Mouse (Mus musculus) ovary, postnatal 14 days (tissue): ENCODE data around the gene Col6a3.

Experiments
- DNase-seq: peaks from one replicate; pipeline ENCODE4 v3.0.0; 2022; ENCODE audit warnings: low spot score

The Col6a3 gene

DNA sequence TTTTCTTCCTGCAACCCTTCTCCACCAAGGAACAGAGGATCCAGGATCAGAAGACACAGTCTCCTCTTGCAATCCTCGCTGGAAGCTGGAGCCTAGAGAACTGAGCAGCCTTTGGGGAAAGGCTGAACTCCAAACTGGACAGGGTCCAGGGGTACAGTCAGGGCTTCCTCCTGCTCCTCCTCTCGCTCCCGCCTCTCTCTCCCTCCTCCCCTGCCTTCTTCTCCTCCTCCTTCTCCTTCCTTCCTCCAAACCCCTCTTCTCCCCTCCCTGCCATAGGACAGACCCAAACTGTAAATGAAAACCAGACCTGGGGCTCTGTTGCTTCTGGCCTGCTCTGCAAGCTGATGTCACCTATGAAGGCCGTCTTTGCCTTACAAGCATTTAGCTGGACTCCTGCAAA, at the start of gene Col6a3:
Gene Col6a3, minus strand, starts transcription at position 136 of the 400 bp plus-strand sequence.
- peak; percentile 62 for DNase-seq

DNA sequence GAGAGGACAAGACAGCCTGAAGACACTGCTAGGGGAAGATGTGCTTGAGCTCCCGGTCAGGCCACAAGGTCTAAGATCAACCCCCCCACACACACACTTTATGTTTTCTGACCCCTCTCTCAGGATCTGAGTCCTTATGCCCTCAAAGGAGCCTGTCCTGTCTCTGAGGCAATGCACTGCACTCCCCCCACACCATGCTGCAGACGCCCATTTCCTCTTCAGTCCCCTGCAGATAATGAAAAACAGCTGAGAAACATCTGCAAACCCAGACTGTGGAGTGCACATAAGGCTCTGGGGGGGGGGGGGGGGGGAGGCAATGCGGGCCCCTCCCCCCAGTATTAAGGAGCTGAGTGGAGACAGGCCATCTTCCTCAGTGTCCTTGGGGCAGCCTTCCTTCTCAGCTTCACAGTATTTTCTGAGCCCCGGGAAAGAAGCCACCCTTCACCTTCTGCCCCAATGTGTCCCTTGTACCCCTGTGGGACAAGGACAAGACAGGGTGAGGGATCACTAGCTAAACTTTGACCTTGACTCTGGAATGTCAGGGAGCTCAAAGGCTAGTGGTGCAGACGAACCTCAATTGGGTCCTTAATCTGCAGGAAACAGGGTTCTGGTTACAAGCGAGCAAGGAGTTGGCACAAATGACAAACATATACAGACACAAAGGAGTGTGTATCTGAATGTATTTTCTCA, 42.1 kb upstream of the Col6a3 start:
- no peak for DNase-seq

DNA sequence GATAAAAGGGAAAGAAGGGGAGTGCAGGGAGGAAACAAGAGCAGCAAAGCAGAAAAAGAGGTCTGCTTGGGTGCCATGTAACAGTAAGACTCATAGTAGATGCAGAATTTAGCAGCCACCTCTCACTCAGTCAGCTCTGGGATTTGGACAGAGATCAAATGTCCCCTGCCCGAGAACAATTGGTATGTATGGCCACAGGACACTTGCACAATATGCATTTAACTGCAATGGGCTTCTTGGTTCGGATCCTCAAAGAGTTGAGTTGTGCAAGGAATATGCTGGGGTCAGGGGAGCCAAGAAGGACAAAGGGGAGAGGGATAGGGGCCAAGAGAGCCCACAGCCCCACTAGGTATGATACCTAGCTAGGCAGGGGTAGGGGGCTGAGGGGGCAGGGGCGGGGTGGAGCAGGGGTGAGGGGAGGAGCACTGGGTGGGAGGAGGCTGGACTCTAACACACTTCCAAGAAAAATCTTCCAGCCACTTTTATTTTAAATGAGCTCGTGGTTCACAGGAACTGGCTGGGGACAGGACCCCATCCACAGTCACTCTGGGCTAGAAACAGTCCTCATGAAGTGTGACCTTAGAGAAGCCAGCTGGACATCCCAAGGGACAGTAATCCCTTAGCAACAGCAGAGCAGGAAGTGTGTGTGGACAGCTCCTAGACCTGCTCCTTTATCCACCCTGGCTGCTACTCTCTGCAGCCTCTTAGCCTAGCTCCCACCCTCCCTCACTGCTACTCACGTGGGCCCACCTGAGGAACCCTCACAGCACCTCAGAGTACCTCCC, 32.9 kb upstream of the Col6a3 start:
- no peak for DNase-seq

DNA sequence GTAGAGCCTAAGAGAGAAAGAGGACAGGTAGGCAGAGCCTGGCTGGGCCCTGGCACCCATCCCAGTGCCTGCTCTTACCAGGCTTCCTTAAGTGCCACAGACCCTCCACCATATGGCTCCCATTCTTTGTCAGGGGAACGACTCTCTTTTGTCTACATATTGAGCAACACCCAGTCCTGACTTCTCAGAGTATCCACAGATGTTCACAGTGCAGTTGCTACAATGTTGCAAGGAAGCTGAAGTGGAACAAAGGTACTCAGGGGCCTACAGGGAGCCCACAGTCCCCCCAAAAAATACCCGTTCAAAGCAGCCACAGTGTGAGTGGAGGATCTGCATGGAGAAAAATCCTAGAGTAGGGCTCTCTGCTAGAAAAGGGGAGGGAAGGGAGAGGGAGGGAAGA, 32.2 kb upstream of the Col6a3 start:
- no peak for DNase-seq

DNA sequence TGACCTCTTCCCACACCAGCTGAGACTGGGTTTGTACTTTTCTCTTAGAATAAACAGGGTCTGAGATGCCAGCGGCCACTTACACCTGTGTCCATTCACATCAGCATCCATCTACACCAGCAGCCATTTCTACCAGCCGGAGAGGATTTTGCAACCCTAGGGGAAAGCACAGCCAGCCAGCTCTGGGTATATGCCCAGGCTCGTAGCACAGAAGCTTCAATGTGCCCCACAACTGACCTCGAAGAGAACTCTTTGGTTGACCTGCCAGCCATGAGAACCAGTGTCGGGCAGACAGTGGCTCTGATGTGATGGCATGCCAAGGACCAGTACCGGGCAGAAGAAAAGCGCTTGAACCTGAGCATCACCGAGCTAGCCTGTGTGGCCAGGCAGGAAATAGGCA, 31.6 kb upstream of the Col6a3 start:
- no peak for DNase-seq

DNA sequence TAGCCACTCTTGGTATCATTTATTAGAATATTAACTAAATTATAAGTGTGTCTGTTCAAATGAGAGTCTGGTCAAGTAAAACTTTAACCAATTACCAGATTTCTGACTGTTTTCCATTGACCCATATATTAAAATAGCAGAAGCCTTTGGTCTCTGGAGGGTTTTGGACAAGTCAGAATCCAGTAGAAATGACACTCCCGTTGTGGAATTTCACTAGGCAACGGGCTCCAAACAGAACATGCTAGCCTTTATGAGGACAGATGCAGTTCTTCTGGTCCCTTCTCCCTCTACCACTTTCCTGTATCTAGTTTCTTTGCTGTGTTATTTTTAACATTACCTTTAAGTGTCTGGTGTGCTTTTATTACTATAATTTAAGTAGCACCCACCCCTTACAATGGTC, 26.8 kb upstream of the Col6a3 start:
- DNase-seq = no peak

DNA sequence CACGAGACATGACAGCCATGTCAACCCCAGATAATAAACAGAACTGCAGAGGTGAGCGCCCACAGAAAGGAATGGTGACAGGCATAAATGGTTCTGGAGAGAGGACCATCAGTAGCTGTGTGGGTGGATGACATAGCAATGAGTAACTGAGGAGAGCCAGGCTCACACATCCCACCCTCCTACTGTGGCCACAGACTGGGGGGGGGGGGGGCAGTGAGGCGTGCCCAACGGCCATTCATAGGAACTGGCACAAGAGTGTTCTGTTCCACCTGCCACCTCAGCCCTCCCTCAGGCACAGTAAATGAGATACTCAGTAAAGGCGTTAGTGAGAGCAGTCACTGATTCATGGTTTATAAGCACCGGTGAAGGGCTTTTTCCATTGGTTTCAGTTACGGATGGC, 23.0 kb upstream of the Col6a3 start:
- DNase-seq = no peak

DNA sequence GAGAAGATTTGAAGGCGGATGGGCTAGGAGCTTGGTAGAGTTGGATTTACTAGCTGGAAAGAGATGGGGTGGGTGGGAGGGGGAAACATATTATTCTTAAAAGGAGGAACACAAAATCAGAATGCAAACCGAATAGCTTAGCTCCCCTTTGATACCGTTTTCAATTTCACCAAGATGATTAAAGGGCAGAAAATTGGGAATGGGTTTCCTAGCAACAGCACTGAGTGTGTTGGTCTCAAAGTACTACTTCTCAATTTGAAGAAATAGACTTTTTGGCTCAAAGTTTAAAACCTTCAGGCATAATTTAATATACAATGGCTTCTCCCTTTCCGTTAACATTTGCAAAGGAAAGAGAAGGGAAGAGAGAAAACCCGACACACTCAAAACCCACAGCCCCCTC, 12.1 kb upstream of the Col6a3 start:
- no peak for DNase-seq

DNA sequence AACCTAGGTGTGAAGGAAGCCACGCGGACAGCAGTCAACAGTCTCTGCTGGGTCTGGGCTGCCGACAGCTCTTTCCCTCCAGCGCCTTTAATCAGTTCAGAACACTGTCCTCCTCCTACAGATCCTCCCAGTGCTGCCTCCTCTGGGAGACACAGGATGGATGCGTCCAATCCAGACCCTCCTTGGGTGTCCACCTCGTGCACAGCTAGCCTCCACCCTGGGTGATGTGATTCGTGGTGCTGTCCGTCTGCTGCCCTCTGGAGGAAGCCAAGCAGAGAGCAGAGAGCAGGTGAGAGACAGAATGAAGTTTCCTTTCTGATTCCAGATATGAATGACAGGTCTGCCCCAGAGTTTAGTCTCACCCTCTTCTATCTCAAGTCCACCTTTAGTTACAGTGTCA, 6.1 kb upstream of the Col6a3 start:
- peak; percentile 33 for DNase-seq

DNA sequence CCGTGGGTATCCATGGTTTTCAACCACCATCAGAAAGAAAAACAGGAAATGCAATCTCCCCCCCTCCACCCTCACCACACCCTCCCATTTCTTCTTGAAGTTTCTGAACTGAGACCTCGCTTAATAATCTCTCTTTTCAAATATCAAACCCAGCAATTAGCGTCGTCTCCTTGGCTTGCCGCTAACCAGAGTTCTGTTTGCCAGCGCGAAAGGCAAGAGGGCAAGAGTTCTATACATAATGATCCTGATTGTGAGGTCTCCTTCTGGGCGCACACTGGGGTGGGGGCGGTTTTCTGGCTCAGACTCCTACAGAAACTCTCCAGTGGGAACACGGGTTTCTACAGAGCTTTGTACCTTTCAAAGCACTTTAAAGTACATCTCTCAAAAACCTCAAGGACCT, 1.4 kb upstream of the Col6a3 start:
- DNase-seq = no peak

DNA sequence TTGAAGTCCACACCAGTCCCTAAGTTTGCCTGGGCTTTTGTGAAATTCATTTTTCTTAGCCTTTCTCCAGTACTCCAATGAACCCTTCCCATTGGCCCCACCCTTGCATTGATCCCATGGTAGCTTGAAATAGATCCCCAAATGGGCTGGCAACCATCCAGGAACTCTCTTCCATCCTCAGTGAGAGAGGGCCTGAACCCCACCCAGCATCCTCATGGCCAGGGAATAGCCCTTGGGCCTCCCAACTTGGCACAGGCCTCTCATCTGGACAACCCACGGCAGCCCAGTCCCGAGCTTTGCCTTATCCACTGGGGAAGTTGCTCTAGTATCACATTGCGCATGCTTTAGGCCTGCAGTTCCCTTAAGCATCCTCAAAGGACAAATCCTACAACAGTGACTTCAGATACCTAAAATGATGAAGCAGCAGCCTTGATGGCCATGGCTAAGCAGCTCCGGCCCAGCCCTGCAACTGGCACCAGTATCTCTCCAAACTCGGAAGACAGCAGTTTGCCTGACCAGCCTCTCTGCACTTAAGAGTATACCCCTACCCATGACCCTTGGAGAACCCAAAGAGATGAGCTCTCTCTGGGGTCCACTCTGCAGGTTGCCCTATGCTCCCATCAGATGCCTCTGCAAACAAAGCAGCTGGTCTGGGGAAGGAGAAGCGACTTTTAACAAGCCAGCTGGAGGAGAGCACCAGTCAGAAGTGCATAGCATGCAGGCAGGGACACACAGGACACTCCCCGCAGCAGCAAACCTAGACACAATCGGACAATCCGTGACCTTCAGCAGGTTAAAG, 783 bp downstream of the Col6a3 start:
- DNase-seq = no peak

DNA sequence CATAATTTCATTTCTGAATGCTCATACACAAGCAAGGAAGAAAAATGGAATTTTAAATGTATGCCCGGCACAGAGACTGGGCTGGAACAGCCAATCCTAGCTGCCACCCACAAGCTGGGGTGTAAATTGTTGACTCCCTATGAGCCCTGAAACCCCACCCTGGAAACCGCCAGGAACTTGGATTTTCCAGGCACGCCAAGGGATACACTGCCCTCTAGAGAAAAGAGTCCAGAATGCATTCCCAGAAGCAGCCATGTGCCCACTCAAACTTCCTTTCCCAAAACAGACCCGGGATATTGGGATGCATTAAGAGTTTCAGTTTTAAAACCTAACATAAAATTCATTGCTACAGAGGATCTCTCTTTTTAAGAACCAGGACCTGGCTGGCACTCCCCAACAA, 3.5 kb downstream of the Col6a3 start:
- peak; percentile 47 for DNase-seq

DNA sequence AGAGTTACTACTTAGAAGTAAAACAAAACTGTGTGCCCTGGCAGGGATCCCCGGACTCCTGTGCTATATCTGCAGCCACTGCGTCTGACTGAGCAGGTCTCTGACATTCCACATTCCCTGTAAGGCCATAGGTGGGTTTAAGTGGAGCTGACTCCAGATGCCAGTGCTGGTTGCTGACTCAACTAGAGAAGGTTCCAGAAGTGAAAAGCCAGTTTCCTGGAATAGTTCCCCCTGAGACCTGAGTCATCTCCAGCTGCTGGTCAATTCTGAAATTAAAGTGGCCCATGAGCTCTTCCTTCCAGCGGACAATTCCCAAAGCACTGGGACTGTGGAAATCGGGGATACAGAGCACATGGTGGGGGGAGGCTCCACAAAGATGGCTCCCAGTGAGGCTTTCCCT, 5.1 kb downstream of the Col6a3 start:
- no peak for DNase-seq

DNA sequence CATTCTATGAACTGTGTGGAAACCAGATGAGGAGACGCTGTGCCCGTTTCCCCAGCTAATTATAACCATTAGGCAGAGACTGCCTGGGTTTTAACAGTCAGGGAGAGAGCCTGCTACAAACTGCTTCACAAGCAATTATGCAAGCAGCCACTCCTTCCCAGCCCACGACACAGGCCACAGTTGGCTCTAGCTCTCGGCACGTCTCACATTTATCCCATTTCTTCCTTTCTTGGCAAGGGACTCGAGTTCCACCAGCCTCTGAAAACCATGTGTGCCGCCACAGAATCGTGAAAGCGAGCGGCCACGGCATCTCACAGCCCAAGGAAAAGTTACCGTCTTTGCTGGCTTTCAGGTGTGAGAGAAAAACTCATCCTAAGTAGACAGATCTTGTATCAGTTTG, 5.5 kb downstream of the Col6a3 start:
- DNase-seq = no peak

DNA sequence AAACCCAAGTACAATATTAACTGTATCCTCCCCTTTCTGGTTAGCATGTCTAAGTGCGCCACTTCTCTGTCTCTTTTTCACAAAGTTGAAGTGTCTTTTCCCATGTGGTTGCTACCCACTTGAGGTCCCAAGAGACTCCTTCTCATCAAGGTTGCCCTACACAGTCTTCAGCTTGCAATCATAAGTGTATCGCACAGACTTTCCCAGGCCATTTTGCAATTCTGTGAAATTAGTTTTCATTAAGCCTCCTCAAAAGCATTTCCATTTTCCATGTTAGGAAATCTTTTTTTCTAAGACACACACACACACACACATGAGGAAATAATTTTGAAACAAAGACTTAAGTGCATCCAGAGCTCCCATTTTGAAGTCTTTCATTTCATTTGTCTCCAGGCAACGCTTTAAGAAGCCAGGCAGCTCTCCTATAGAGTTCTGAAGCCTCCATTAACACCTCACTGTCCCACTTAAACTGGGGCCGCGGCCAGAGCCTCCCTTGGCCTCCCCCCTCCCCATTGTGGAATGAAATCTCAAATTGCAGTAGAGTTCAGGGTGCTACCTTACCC, 7.5 kb downstream of the Col6a3 start:
- no peak for DNase-seq

DNA sequence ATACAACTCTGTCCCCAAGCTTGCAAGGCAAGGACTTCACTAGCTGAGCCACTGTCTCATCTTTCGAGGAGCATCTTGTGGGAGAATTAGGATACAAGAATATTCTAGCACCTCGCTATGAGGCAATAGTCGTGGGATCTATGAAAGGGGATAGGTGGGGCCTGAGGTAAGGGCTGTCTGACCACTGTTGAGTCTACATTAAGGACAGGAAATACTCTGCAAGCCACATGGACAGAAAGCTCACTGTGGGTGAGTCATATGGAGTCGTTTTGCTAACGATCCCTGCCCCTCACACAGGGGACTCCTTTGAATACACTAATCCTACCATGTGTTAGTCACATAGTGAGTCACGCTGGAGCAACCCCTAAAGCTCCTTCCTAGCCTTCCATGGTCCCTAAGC, 9.1 kb downstream of the Col6a3 start:
- DNase-seq = no peak

DNA sequence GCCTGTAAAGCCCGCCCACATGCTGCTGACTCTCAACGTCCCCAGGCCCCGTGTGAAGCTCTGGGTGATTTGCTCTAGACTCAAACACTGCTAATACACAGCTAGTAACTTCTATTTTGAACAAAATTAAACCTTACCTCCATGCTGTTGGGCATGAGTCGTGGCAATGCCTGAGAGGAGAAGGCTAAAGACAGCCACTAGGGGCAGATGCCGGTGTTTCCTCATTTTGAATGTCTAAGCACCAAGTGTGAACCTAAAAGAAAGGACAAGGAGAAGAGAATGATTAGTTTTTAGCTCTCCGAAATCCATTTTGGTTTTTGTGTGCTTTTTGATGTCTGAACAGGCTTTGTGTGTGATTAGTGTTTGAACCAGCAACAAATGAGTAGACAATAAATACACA, 13.8 kb downstream of the Col6a3 start:
- DNase-seq = no peak

DNA sequence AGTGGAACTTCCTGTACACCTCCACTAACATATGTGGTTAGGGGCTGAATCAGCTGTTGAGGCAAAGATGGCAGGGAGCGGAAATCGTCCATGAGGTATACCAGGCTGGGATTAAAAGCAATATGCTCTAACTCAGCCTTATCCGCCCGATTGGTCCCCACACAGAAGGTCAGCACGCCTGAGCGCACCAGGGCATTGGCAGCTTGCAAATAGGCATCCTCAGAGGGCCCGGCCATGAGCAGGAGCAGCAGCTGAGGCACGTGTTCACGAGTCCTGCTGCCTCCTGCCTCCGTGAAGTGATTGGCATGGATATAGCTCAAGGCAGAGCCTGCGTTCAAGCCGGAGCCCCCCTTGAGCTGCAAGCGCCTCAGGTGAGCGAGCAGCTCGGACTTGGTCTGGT, 30.5 kb downstream of the Col6a3 start:
- DNase-seq = no peak

DNA sequence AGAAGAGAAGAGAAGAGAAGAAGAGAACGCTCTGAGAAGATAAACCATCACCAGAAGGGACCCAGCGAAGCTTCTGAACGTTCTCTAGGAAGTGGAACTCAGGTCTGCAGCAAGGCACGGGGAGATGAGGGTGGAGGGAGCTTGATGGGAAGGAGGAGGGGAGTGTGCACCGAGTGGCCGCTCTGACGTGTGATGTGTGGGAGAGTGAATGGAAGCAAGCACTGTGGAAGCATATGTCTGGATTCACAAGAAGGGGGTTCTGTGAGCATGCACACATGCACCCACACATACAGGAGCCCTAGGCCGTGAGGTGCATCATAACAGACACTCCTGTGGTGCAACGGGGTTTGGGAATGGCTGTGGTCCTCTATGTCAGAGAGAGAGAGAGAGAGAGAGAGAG, 34.8 kb downstream of the Col6a3 start:
- DNase-seq = no peak

DNA sequence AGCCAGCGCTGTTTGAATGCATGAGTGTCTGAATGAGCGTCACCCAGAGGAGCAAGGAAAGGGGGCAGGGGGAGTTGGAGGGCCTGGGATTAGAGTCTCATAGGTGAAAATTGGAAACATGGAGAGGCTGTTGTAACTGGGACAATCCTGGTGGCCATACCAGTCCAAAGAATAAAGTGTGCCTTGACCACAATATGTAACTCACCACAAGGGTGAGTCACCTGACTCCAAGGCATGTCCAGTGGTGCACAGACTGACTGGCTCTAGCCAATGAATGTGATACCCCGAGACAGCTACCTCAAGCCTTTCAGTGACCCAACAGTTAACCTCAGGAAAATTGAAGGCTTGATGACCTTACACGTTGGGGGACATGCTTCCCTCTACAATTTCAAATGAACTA, 40.7 kb downstream of the Col6a3 start:
- DNase-seq = no peak

DNA sequence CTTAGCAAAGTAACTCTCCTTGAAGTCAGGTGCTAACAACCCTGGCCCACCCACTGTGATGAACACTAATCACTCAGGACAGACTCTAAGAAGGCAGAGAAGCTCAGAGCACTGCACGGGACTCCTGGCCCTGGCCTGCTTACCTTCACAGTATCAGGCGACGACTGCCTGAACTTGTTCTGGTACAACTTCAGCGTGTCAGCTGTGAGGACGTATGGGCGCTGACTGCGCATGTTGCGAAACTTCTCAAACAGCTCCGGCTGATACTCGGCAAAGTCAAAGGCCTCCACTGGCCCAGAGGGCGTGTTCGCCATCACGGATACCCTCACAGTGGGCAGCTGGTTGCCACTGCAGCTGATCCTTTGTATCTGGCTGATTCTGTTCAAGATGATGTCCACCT, 42.7 kb downstream of the Col6a3 start:
- no peak for DNase-seq

DNA sequence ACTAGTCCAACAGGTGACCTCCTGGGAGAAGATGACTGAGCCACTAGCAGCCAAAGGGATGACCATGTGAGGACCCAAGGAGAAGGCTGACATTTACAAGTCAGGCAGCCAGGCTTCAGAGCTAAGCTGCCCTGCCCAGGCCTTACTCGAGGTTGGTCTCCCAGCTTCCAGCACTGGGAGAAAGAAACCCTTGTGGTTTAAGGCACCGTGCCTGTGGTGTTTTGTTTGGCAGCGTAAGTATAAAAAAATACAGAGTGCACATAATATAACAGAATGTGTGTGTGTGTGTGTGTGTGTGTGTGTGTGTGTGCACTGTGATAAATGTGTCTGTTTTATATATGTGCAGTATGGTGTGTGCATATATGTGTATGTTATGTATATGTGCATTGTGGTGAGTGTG, 43.3 kb downstream of the Col6a3 start:
- no peak for DNase-seq
